Mouse (Mus musculus) liver, postnatal 0 days (tissue): ENCODE results near the gene Pld4.

ENCODE experiments used
- CTCF ChIP-seq: sonication (generic); IDR thresholded peaks from 2 replicates; pipeline ENCODE4 v1.5.1; 2016; ENCODE audit warnings: antibody characterized with exemption, low read depth
- EP300 ChIP-seq: IDR thresholded peaks from 2 replicates; pipeline ENCODE4 v1.6.1; 2016; ENCODE audit warnings: antibody characterized with exemption, low read depth, mild to moderate bottlenecking

DNA sequence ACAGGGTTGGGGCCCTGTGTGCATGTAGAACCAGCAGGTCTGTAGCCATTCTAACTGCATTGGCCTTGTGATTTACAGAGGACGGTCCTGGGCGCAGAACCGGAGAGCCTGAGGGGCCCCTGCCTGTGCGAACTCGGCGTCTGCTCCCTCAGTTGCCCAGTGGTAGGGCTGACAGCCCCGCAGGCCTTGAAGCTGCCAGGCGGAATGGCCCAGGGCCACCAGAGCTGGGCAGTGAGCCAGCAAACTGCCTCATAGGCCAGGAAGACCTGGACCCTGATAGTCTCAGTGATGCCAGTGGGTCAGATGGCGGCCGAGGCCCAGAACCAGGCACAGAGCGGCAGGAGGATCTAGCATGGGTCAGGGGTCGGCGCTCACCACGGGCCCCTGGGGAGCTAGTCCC lies 22.7 kb upstream of the Pld4 start:
- TF ChIP-seq CTCF: no peak
- no peak for TF ChIP-seq EP300
